Mouse (Mus musculus) hindbrain, embryonic 15.5 days (tissue): ENCODE data around the gene Gm27021. TPM values are rescaled to one million over a fixed set of nuclear protein-coding genes. Genes with fewer than 3 reads are reported as not detected.

ENCODE experiments used
- ATAC-seq: fragments of 200-750 bp; cut with Nextera tagmentation; 2 replicates; pipeline ENCODE4 v1.8.0; 2017; ENCODE audit warnings: low read depth, moderate number of reproducible peaks, moderate TSS enrichment; ENCODE audit not compliant: low FRiP score
- H3K27ac ChIP-seq: fragments of 300-500 bp; sonication (generic); replicated peaks from 2 replicates; pipeline ENCODE4 v1.5.1; 2015; ENCODE audit warnings: mild to moderate bottlenecking, inconsistent platforms
- H3K27me3 ChIP-seq: fragments of 300-500 bp; sonication (generic); 2 replicates; pipeline ENCODE4 v1.6.1; 2015; ENCODE audit warnings: control low read depth, inconsistent platforms
- H3K36me3 ChIP-seq: fragments of 300-500 bp; sonication (generic); 2 replicates; pipeline ENCODE4 v1.6.1; 2015; ENCODE audit warnings: control low read depth, inconsistent platforms
- H3K4me1 ChIP-seq: fragments of 300-500 bp; sonication (generic); replicated peaks from 2 replicates; pipeline ENCODE4 v1.6.1; 2015; ENCODE audit warnings: control low read depth, inconsistent platforms
- H3K4me2 ChIP-seq: fragments of 300-500 bp; sonication (generic); 2 replicates; pipeline ENCODE4 v1.6.1; 2015; ENCODE audit warnings: moderate library complexity, mild to moderate bottlenecking, inconsistent platforms
- H3K4me3 ChIP-seq: fragments of 300-500 bp; sonication (generic); 2 replicates; pipeline ENCODE4 v1.5.1; 2015; ENCODE audit warnings: mild to moderate bottlenecking, inconsistent platforms
- H3K9ac ChIP-seq: fragments of 300-500 bp; sonication (generic); 2 replicates; pipeline ENCODE4 v1.6.1; 2015; ENCODE audit warnings: inconsistent platforms
- H3K9me3 ChIP-seq: fragments of 300-500 bp; sonication (generic); 2 replicates; pipeline ENCODE4 v1.6.1; 2016; ENCODE audit warnings: control low read depth, inconsistent platforms
- WGBS: fragments of 180-500 bp; shearing (Covaris S2); methylation state at CpG from one replicate; pipeline ENCODE4 v1.1.7; 2015; 5-methylcytosine and 5-hydroxymethylcytosine counted together
- polyA plus RNA-seq: library from polyadenylated mRNA; unstranded; fragments of >200 nt; fragmentation: Nextera tagmentation; extraction: Ambion mirVana; gene quantifications from 2 replicates; pipeline ENCODE4 v1.2.1, GENCODE M21; 2015

Gene Gm27021
- polyA plus RNA-seq, 1 experiment from 2014 or later = 5.9 TPM

- Histone ChIP-seq H3K4me1 (peaks cover 8% of the 10 kb centered on the region), H3K27ac (no peak overlapping the region), H3K4me3 (no peak overlapping the region), H3K9ac (no peak overlapping the region), H3K27me3 (no peaks in the 10 kb centered on the region), H3K4me2 (no peak overlapping the region), H3K36me3 (no peaks in the 10 kb centered on the region), H3K9me3 (no peaks in the 10 kb centered on the region)
- ATAC-seq = no peak
Measured at GRCm38 (mm10) chr8:120697979-120698272, 30.0 kb upstream of the Gm27021 start.

- ATAC-seq = 0 out of 2 replicates have a peak, but pooled peaks have one; percentile 19
Measured at GRCm38 (mm10) chr8:120697154-120697978, 29.5 kb upstream of the Gm27021 start.

GRCm38 (mm10) chr8:120696401-120697153, 28.7 kb upstream of the Gm27021 start:
- peak overlapping the region; percentile 13; the same call in 1 of the 2 replicates for H3K27ac ChIP-seq
- peaks cover 8% of the 10 kb centered on the region for H3K4me1 ChIP-seq
- no peak overlapping the region for H3K4me3 ChIP-seq
- no peaks in the 10 kb centered on the region for H3K27me3 ChIP-seq
- H3K9ac ChIP-seq = no peak overlapping the region
- H3K9me3 ChIP-seq = no peaks in the 10 kb centered on the region
- no peak overlapping the region for H3K4me2 ChIP-seq
- ATAC-seq = no peak
- H3K36me3 ChIP-seq = no peaks in the 10 kb centered on the region
- 47% methylated on average over 13 of the region's 13 CpGs for WGBS

More at GRCm38 (mm10) chr8:120697154-120697978, 29.5 kb upstream of the Gm27021 start:
- Histone ChIP-seq H3K27me3 (no peaks in the 10 kb centered on the region), H3K4me1 (peaks cover 8% of the 10 kb centered on the region), H3K27ac (peak overlapping the region; percentile 13; the same call in 1 of the 2 replicates), H3K9ac (no peak overlapping the region), H3K4me2 (no peak overlapping the region), H3K36me3 (no peaks in the 10 kb centered on the region), H3K4me3 (no peak overlapping the region), H3K9me3 (no peaks in the 10 kb centered on the region)
- WGBS = 76% methylated on average over 17 of the region's 17 CpGs

GRCm38 (mm10) chr8:120693861-120694493, 26.1 kb upstream of the Gm27021 start:
- WGBS = 56% methylated on average over 22 of the region's 22 CpGs
- H3K4me3 ChIP-seq = no peak overlapping the region
- no peak overlapping the region for H3K4me2 ChIP-seq
- no peaks in the 10 kb centered on the region for H3K9me3 ChIP-seq
- H3K27ac ChIP-seq = no peak overlapping the region
- no peaks in the 10 kb centered on the region for H3K27me3 ChIP-seq
- no peak for ATAC-seq
- no peaks in the 10 kb centered on the region for H3K36me3 ChIP-seq
- H3K4me1 ChIP-seq = peaks cover 8% of the 10 kb centered on the region
- H3K9ac ChIP-seq = no peak overlapping the region

GRCm38 (mm10) chr8:120692934-120693333, 25.1 kb upstream of the Gm27021 start:
- 73% methylated on average over 4 of the region's 4 CpGs for WGBS
- no peak overlapping the region for H3K9ac ChIP-seq
- no peak overlapping the region for H3K4me2 ChIP-seq
- H3K4me3 ChIP-seq = no peak overlapping the region
- H3K27me3 ChIP-seq = no peaks in the 10 kb centered on the region
- H3K36me3 ChIP-seq = no peaks in the 10 kb centered on the region
- H3K9me3 ChIP-seq = no peaks in the 10 kb centered on the region
- no peak for ATAC-seq
- H3K27ac ChIP-seq = no peak overlapping the region
- peaks cover 8% of the 10 kb centered on the region for H3K4me1 ChIP-seq

- ATAC-seq = no peak
- no peak overlapping the region for H3K27ac ChIP-seq
- no peaks in the 10 kb centered on the region for H3K4me1 ChIP-seq
- no peak overlapping the region for H3K4me3 ChIP-seq
- no peak overlapping the region for H3K4me2 ChIP-seq
- H3K27me3 ChIP-seq = no peaks in the 10 kb centered on the region
- WGBS = 91% methylated on average over 7 of the region's 7 CpGs
- H3K9ac ChIP-seq = no peak overlapping the region
- H3K9me3 ChIP-seq = no peaks in the 10 kb centered on the region
- H3K36me3 ChIP-seq = no peaks in the 10 kb centered on the region
Measured at GRCm38 (mm10) chr8:120688511-120688910, 20.6 kb upstream of the Gm27021 start.

- H3K9ac ChIP-seq = no peak overlapping the region
- no peak overlapping the region for H3K4me2 ChIP-seq
- no peaks in the 10 kb centered on the region for H3K4me1 ChIP-seq
- 74% methylated on average over 8 of the region's 8 CpGs for WGBS
- H3K9me3 ChIP-seq = no peaks in the 10 kb centered on the region
- no peaks in the 10 kb centered on the region for H3K36me3 ChIP-seq
- no peaks in the 10 kb centered on the region for H3K27me3 ChIP-seq
- no peak overlapping the region for H3K27ac ChIP-seq
- no peak overlapping the region for H3K4me3 ChIP-seq
- no peak for ATAC-seq
Measured at GRCm38 (mm10) chr8:120687786-120688185, 19.9 kb upstream of the Gm27021 start.

- ATAC-seq = no peak
- WGBS = 82% methylated on average over 5 of the region's 5 CpGs
- Histone ChIP-seq H3K9me3 (no peaks in the 10 kb centered on the region), H3K27me3 (no peaks in the 10 kb centered on the region), H3K36me3 (no peaks in the 10 kb centered on the region), H3K4me3 (no peak overlapping the region), H3K27ac (no peak overlapping the region), H3K4me1 (no peaks in the 10 kb centered on the region), H3K9ac (no peak overlapping the region), H3K4me2 (no peak overlapping the region)
Measured at GRCm38 (mm10) chr8:120686576-120686975, 18.7 kb upstream of the Gm27021 start.

GRCm38 (mm10) chr8:120686051-120686450, 18.2 kb upstream of the Gm27021 start:
- Histone ChIP-seq H3K36me3 (no peaks in the 10 kb centered on the region), H3K9me3 (no peaks in the 10 kb centered on the region), H3K4me1 (no peaks in the 10 kb centered on the region), H3K27ac (no peak overlapping the region), H3K4me2 (no peak overlapping the region), H3K9ac (no peak overlapping the region), H3K4me3 (no peak overlapping the region), H3K27me3 (no peaks in the 10 kb centered on the region)
- 88% methylated on average over 13 of the region's 13 CpGs for WGBS
- ATAC-seq = no peak

- WGBS = 87% methylated on average over 8 of the region's 8 CpGs
- no peak for ATAC-seq
Measured at GRCm38 (mm10) chr8:120685591-120685990, 17.7 kb upstream of the Gm27021 start.

GRCm38 (mm10) chr8:120685097-120685496, 17.2 kb upstream of the Gm27021 start:
- Histone ChIP-seq H3K4me3 (no peak overlapping the region), H3K27me3 (no peaks in the 10 kb centered on the region), H3K27ac (no peak overlapping the region), H3K9ac (no peak overlapping the region), H3K9me3 (no peaks in the 10 kb centered on the region), H3K36me3 (no peaks in the 10 kb centered on the region), H3K4me1 (no peaks in the 10 kb centered on the region), H3K4me2 (no peak overlapping the region)
- WGBS = 75% methylated on average over 5 of the region's 5 CpGs
- no peak for ATAC-seq

More at GRCm38 (mm10) chr8:120685591-120685990, 17.7 kb upstream of the Gm27021 start:
- H3K9ac ChIP-seq = no peak overlapping the region
- H3K4me3 ChIP-seq = no peak overlapping the region
- H3K4me1 ChIP-seq = no peaks in the 10 kb centered on the region
- no peaks in the 10 kb centered on the region for H3K27me3 ChIP-seq
- H3K36me3 ChIP-seq = no peaks in the 10 kb centered on the region
- H3K4me2 ChIP-seq = no peak overlapping the region
- H3K27ac ChIP-seq = no peak overlapping the region
- no peaks in the 10 kb centered on the region for H3K9me3 ChIP-seq

GRCm38 (mm10) chr8:120684082-120684481, 16.2 kb upstream of the Gm27021 start:
- 67% methylated on average over 5 of the region's 5 CpGs for WGBS
- ATAC-seq = no peak
- no peak overlapping the region for H3K9ac ChIP-seq

More at GRCm38 (mm10) chr8:120684082-120684481, 16.2 kb upstream of the Gm27021 start:
- no peaks in the 10 kb centered on the region for H3K4me1 ChIP-seq
- H3K4me3 ChIP-seq = no peak overlapping the region
- no peak overlapping the region for H3K4me2 ChIP-seq
- H3K27me3 ChIP-seq = no peaks in the 10 kb centered on the region
- no peaks in the 10 kb centered on the region for H3K9me3 ChIP-seq
- no peak overlapping the region for H3K27ac ChIP-seq
- H3K36me3 ChIP-seq = no peaks in the 10 kb centered on the region
